Mouse (Mus musculus) liver, embryonic 14.5 days (tissue): Measurements from ENCODE around the gene Usp47.

Experiments
- CTCF ChIP-seq: IDR thresholded peaks from 2 replicates; pipeline ENCODE4 v1.5.1; 2016; ENCODE audit warnings: antibody characterized with exemption, low read depth, control low read depth
- EP300 ChIP-seq: IDR thresholded peaks from 2 replicates; pipeline ENCODE4 v1.6.1; 2016; ENCODE audit warnings: antibody characterized with exemption, low read depth

- no peak for TF ChIP-seq EP300
- no peak for TF ChIP-seq CTCF
These were observed 7.3 kb downstream of the Usp47 start for GRCm38 (mm10) chr7:112030594-112030993.
